Mouse (Mus musculus) cerebellum, postnatal 10 days (tissue): ENCODE data around the gene C7.

ENCODE experiments used
- DNase-seq, 2 experiments: peaks; one replicate each; pipeline ENCODE4 v3.0.0; 2021; ENCODE audit warnings: mixed read lengths in 2 of 2

The C7 gene

GRCm38 (mm10) chr15:4973355-4973754 is 90.2 kb downstream of the C7 start:
- no peak for DNase-seq
